Mouse (Mus musculus) embryonic fibroblast, embryonic 13.5 days (primary cell): ENCODE measurements around the gene Pck1.

Experiments
- CTCF ChIP-seq: IDR thresholded peaks from 2 replicates; pipeline ENCODE4 v1.5.1; 2011; ENCODE audit warnings: mild to moderate bottlenecking, control low read depth, low read length, moderate library complexity, borderline replicate concordance; ENCODE audit not compliant: insufficient read depth
- POLR2A ChIP-seq: IDR thresholded peaks from 2 replicates; pipeline ENCODE4 v1.6.1; 2011; ENCODE audit warnings: low read depth, mild to moderate bottlenecking, control low read depth, low read length, moderate library complexity

DNA sequence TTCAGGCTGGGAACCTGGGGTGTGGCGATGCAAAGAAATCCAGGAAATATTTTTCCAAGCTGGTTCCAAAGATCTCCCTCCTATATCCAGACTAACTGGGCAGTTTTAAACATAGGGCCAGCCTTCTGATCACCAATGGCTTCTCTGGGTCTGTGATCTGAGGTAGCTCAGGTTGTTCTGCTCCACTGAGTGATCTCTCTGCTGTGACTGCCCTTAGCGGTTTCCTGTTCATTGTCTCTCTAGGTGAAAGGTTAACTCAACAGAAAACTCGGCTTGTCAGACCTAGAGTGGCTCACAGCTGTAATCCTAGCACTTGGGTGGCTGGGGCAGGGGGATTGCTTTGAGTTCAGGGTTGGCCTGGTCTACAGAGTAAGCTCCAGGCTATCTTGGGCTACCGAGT, 4.5 kb downstream of the Pck1 start:
- TF ChIP-seq CTCF (no peak), POLR2A (no peak)
